Mouse (Mus musculus) ovary, postnatal 14 days (tissue): Measurements from ENCODE around the gene C1rl.
"Not testable (repeated sequence)": the region's sequence is repeated elsewhere in the genome, so short reads cannot be mapped to it uniquely, and the experiment has no call there.

ENCODE experiments used
- DNase-seq: peaks from one replicate; pipeline ENCODE4 v3.0.0; 2022; ENCODE audit warnings: low spot score

Gene C1rl

DNA sequence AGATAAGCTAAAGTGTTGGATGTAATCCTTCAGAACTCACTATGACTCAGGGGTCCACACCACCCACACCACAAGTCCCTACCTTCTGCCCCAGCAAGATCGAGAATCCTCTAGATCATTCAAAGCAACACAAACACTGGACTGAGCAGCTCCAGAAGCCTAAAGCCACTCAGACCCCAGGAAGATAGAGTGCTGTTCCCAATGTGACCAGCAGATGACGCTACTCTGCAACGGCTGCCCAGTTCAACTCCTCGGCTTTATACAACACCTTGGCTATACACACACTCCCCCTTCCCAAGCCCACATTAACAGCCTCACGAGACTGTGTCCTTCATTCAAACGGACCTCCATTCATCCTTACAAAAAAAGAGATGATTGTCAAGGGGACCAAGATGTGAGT lies 20.1 kb upstream of the C1rl start:
- peak; percentile 60 for DNase-seq

DNA sequence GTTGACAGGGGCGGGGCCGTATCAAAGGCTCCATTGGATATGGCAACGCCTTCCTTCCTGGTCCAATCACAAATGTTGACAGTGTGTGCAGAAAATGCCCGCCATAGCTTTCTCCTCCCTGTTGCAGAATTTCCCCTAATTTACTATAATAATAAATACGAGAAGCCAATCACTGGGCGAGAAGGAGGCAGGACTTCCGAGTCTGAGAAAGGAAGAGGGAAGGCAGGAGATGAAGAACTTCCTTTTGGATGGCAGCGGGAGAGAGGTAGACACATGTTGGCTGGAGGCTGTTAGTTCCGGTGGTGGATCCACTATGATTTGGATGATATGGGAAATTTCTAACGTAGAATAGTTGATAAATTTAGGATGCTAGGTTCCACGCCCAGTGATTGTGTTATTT lies 18.3 kb upstream of the C1rl start:
- DNase-seq = no peak

DNA sequence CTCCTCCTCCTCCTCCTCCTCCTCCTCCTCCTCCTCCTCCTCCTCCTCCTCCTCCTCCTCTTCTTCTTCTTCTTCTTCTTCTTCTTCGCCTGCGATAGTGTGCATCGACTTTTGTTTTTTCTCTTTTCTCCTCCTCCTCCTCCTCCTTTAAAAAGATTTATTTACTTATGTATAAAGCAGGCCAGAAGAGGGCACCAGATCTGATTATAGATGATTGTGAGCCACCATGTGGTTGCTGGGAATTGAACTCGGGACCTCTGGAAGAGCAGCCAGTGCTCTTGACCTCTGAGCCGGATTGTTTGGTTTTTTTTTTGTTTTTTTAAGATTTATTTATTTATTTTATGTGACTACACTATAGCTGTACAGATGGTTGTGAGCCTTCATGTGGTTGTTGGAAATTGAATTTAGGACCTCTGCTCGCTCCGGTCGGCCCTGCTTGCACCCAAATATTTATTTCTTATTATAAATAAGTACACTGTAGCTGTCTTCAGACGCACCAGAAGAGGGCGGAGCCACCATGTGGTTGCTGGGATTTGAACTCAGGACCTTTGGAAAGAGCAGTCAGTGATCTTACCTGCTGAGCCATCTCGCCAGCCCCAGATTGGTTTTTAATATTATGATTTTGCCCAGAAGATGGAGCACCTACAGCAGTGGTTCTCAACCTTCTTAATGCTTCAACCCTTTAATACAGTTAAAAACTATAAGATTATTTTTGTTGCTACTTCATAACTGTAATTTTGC lies 17.4 kb upstream of the C1rl start:
- DNase-seq = not testable (repeated sequence)

DNA sequence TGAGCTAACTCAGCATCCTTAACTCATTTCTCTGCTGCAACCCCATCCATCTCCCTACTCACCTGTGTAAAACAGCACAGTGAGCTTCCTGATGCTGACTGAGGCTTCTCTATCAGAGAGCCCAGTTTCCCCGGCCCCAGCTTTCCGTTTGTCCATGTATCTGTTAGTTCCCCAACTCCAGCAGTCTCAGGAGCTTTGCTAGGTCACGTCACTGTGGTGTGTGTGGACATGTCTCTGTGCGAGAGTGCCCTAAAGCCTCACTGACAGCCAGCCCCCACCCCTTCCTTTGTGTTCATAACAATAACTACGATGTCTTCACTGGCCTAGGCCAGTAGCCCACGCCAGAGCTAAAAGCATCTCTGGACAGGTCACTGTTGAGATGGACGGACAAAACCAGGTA lies 16.7 kb upstream of the C1rl start:
- DNase-seq = no peak

DNA sequence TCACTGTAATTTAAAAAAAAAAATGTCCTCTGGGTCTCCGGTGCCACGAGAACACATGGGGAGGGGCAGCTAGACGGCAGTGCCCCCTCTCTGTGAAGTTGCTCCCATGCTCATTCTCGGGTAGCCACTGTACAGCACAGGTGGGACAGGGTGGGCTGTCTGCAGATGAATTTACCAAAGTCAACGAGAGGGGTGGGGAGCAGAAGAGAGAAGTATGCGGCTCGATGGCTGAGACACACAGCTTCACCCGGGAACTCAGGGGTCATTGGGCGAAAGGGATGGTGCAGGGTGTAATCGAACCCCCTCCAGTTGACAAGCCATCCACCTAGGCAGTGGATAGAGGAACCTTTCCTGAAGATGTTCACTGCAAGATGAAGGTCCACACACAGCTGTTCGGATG lies 16.1 kb upstream of the C1rl start:
- no peak for DNase-seq

DNA sequence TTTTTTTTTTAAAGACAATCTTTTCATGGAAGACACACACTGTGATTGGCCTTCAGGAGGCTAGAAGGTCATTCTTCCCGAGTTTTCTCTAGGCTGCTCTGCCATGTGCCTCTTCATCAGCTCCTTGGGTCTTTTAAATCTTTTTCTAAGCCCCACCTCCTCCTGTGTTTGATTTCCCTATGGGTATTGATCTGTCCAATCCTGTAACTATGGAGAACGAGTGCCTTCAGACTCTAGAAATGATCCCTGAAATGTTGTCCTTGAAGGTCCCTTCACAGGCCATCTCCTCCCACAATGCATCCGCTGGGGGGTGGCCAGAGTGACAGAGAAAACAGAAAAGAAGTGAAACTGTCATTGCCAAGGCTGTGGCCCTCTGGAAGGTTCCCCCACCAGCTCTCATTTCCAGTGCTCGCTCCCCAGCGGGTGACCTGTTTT lies 15.7 kb upstream of the C1rl start:
- DNase-seq = no peak

DNA sequence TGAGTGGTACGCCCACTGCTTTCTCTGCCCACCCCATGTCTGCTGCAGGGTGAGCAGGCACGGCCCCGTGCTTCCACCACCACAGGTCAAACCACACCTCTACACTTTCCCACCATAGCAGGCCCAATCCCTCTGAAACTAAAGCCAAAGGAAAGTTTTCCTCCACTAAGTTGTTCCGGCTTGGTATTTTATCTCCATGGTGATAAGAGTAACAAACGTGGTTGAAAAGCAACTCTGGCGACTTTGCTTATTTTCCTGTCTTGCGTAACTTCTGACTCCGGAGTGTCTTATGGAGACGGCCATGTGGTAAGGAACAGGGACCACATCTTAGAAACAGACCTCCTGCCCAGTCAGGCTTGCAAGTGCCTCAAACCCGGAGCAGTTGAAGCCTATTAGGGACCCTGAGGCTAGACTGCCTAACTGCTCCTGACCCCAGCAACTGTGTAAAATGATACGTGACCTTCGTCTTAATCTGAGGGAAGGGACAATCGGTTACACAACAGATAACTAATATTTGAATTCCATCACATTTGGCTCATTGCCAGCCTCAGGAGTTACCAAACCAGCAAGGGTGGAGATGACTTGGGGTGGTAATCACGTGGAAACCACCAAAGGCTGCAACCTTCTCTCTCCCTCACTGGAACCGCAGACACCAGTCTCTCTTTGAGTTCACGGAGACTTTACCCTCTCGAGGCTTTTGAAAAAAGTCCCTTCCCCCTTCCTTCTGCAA lies 14.8 kb upstream of the C1rl start:
- no peak for DNase-seq

DNA sequence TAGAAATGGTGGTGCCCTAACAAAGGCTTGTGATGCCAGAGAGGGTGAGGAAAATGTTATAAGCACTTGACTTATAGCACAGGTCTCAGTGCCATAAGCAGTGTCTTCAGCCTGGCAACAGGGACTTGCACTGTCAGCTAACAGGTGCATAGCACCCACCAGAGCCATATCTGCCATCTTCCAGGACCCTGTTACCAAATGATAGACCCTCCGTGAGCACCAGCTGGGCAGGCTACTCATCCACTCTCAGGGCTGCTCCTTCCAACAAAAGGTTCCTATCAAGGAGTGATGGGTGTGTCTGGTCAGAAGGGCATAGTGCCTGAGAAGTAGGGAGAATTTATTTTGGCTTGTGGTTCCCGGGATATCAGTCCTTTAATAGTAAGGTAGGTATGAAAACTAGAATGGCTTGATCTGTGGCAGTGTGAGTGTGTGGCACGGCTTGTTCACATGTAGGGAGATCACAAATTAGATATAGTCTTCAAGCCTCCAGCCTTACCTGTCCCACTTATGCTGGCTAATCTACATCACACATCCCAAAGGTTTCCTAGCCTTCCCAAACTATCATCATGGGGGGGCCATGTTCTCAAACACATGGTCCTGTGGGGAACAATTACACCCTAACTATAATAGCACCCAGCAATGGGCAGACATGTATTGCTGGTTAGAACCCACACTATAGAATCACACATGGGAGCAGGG lies 13.9 kb upstream of the C1rl start:
- DNase-seq = no peak

DNA sequence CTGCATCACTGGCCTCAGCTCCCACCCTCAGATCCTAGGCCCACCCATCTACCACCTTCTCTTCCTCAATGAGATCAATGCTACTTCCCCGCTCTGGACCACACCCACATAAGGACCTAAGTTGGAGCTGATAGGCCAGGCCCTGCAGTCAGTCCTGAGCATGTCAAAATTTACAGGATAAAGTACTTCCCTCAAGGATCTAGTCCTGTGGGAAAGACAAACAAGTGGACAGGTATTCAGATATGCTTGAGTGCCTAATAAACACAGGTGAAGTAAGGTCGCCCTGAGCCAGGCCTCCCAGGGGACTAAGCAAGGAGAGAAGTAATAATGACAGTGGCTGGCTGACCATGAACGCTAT lies 13.4 kb upstream of the C1rl start:
- DNase-seq = no peak

DNA sequence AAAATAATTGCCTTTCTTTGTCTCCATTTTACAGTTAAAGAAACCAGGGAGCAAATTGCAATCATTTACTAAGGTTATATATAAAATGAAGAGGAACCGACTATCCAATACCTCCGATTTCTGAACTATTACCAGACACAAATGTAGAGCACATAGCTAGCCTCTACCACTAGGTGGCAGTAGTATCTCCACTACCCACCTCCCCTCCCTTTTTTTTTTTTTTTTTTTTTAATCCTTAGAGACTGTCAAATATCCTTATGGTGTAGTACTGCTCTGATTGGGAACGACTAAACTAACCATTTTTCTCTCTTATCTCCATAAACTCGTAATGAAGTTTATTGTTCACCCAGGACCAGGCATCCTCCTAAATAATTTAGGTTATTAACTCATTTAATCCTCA lies 12.6 kb upstream of the C1rl start:
- no peak for DNase-seq

DNA sequence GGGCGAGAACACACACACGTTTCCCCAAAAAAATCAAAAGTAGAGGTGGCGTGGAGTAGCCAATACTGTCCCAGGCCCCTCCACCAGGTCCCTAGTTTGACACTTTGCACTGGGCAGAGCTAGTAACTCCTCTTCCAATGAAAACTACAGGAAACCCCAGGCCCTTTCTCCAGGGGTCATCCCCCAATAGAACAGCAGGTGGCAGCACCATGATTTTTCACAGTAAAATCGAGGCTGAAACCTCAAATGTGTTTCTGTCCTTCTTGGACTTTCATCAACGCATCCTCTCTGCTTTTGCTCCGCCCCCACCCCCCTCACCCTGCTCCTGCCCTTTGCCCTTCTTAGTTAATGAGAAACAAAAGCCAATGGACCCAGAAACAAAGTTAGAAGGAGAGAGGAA lies 11.3 kb upstream of the C1rl start:
- DNase-seq = peak; percentile 58

DNA sequence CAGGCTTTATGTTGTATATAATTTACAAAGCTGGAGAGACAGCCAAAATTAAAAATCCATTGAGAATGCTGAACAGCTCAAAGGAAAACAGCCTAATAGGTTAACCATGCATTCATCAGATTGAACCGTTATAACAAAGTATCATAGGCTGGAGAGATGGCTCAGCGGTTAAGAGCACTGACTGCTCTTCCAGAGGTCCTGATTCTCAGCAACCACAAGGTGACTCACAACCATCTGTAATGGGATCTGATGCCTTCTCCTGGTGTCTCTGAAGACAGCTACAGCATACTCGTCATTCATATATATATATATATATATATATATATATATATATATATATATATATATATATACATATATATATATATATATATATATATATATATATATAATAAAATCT lies 9.1 kb upstream of the C1rl start:
- DNase-seq = not testable (repeated sequence)

DNA sequence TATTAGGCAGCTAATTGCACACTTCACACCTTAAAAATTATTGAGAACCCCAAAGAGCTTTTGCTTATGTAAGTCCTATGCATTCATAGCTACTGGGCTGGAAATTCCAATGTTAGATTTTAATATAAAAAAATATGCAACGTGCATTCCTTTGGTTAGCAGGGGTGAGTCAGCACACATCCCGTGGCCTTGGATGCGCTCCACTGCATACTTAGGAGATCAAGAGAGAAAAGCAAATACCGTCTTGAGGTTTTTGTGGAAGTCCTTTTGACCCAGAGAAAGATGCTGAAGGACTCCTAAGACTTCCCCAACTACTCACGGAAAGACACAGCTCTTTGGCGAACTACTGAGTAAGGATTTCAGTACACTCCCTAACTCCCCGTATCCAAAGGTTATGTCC lies 8.1 kb upstream of the C1rl start:
- DNase-seq = no peak

DNA sequence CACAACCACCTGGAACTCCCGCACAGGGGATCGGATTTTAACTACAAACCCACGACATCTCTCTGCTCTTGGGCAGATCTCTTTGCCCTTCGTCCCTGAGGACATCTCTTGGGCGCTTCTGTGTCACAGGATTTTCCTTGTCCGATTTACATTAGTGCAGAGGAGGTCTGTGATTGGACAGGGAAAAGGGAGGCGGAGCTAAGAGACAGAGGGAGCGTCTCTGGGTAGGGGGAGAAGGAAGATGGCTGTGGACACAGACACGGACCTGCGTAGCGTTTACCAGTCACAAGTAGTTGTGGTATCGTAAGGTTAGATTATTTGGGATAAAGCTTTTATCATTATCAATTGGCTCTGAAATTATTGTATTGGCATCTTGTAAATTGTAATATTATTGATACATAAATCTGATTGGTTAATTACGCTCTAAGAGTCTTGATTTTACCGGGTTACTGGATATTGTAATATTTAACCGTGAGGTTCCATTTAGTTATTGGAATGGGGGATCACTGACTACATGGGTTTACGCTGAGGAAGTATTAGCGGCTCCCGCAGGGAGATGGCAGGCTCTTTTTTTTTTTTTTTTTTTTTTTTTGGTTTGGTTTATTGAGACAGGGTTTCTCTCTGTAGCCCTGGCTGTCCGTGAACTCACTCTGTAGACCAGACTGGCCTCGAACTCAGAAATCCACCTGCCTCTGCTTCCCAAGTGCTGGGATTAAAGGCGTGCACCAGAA lies 7.3 kb upstream of the C1rl start:
- no peak for DNase-seq

DNA sequence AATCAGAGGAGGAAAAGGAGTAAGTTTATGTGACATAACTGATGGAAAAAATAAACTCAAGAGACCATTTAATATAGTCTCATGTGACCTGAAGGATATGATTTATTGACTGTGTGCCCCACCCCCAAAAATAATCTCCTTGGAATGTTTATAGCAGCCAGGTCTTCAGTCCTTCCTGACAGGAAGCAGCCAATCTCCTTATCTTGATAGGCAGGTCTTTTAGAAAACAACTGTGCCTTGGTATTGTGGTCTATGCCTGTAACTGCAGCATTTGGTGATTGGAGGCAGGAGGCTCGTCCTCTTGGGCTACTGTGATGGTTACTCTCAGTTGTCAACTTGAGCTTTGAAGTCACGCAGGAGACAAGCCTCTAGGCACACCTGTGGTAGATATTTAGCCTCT lies 5.4 kb upstream of the C1rl start:
- no peak for DNase-seq

DNA sequence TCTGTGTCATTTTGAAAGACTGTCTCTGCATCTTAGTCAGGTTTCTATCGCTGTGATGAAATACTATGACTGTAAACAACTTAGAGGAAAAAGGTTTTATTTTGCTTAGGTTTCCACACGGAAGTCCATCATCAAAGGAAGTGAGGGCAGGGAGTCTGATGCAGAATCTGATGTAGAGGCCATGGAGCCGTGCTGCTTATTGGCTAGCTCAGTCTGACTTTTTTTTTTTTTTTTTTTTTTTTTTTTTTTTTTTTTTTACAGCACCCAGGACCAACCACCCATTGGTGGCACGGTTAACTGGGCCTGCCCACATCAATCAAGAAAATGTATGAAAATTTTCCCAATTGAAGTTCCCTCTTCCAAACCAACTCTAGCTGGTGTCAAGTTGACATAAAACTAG lies 4.0 kb upstream of the C1rl start:
- no peak for DNase-seq

DNA sequence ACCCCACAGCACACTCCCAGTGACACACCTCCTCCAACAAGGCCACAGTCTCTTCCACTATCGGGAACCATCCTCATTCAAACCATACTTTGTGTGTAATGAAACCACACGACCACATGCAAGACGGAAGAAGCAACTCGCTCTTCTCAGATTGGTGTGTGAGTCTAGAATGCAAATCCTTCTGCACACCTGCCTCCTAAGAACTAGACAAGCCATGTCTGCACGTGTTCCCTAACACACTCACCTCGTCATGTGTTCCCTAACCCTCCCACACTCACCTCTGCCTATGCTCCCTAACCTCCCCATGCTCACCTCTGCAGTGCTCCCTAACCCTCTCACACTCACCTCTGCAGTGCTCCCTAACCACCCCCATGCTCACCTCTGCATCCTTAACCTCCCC lies 1.5 kb upstream of the C1rl start:
- no peak for DNase-seq

DNA sequence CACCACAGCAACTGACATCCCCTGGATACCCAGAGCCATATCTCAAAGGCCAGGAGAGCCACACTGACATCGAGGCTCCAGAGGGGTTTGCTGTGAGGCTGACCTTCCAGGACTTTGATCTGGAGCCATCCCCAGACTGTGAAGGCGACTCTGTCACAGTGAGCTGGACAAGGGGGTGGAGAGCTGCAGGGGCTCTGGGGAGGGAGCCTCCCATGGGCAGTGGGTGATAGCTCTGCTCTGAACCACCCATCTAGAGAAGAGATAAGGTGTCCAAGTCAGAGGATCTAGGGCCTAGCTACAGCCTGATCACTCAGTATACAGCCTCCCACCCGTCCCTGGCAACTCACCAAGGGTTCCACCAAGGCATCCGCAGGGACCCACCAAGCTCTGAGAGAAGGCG lies 973 bp downstream of the C1rl start:
- no peak for DNase-seq

DNA sequence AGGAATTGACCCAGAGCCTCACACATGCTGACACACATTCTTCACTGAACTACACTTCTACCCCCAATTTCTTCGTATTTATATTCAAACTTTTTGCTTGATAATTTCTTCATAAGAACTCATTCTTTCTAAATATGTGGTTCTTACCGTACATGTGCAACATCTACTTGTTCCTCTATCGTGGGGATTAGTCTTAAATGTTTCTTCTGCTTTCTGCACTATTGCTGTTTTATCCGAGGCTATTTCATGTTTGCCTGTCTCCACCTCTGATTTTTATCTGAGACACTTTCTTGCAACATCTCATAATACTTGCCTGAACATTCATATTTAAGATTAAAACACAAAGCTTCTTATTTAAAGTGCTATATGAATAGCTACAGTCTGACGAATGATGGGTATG lies 3.1 kb downstream of the C1rl start:
- no peak for DNase-seq

DNA sequence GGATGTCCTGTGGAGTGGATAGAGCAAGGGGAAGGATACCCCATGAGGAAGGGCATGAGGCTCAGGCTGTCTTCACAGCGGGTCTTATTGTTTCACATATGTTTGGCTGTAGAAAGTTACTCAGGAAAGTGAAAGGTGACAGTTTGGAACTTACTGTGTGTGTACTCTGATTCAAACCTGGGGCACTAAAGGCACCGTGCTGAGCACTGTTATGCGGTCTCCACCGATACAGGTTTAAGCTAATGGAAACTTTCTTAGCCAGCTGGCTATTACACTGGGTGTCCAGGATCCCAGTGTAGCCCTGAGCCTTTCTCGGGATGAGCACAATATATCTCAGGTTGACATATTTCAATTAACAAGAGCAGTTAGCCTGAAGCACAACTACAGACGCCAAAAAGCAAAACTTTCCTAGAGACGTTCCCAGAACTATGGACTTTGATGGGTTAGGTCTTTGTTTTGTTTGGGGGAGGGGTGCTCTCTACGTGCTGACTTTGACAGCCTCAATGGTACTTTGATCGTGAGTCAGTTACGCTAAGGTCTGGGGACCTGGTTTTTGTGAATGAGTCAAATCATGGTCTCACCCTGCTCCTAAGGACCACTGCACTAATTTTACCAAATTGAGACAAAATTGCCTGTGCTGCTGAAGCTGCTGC lies 7.1 kb downstream of the C1rl start:
- no peak for DNase-seq

DNA sequence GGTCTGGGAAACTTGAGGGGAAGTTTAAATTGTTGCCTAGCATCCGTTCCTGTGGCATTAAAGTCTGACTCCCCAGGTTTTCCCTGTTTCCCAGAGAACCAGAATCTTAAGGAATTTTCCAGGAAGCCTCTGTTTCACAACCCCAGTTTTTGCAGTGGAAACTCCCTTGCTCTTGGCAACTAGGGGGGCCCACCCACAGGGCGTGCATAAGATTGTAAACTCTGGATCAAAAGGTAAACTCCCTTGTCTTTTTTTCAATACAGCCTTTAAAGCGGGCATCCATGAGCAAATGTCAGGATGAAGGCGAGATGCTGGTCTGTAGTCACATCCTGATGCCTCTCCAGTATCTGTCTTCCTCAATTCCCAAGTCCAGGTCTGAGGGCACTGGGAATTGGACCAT lies 8.6 kb downstream of the C1rl start:
- DNase-seq = no peak

DNA sequence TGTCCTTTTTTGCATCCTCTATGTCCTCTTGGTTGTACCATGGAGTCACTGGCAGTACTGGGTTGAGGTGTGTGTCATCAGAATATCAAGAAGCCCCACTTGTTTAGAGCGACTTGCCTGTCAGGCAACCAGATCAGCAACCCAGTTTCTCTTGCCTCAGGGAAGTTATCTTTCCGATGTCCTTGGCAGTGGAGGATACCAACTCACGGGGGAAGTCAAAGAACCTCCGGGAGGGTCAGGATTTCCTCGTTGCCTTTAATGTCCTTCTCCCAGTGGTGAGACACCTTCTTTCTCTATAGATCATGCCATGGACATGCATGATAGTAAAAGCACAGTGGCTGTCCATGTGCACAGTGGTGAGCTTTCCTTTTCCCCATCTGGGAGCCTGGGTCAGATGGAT lies 9.1 kb downstream of the C1rl start:
- no peak for DNase-seq
